Mouse (Mus musculus) liver, adult 2 months (tissue): ENCODE data around the gene Acap3.

Experiments used
- CTCF ChIP-seq: fragments of 200-500 bp; IDR thresholded peaks from 2 replicates; pipeline ENCODE4 v1.5.1; 2011; ENCODE audit warnings: low read depth, low read length, control low read depth
- POLR2A ChIP-seq: fragments of 200-500 bp; IDR thresholded peaks from 2 replicates; pipeline ENCODE4 v1.6.1; 2011; ENCODE audit warnings: low read length, control low read depth; ENCODE audit not compliant: insufficient read depth; ENCODE audit errors: extremely low read depth

DNA sequence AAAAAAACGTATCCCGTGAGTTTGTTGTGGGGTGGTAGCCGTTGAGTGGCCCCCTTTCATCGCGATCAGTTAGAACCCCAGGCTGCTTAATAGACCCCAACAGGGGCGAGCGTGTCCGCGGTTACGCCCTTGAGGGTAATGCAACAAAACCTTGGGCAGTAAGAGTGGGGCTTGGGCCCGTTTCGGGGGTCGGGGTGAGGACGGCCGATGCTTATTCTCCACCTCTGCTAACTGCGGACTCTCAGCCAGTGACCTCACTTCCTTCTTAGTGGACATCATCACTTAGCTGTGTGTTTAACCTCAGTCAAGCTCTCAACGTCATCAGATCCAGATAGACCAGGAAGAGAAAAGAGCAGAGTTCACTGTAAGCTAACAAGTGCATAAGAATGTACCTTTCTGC, 52.6 kb downstream of the Acap3 start:
- TF ChIP-seq POLR2A = no peak
- no peak for TF ChIP-seq CTCF
